Mouse (Mus musculus): ENCODE data around the gene Hmx1.

The Hmx1 gene

GRCm38 (mm10) chr5:35388491-35389111 is at the start of gene Hmx1:
Gene Hmx1 (plus strand): TSS chr5:35389108.
- DNase-seq (ENCODE audit: low read depth, low spot score): no peak

- DNase-seq (ENCODE audit: low read depth, low spot score): no peak
Observed at GRCm38 (mm10) chr5:35345084-35345483, 43.8 kb upstream of the Hmx1 start.

GRCm38 (mm10) chr5:35348794-35349193 is 40.1 kb upstream of the Hmx1 start:
- DNase-seq (ENCODE audit: low read depth, low spot score): peak; percentile 45

- DNase-seq (ENCODE audit: low read depth, low spot score): no peak
Observed at GRCm38 (mm10) chr5:35357544-35358440, 31.1 kb upstream of the Hmx1 start.

GRCm38 (mm10) chr5:35361570-35362284 is 27.2 kb upstream of the Hmx1 start:
- DNase-seq (ENCODE audit: low read depth, low spot score): peak; percentile 86

- no peak for DNase-seq (ENCODE audit: low read depth, low spot score)
Observed at GRCm38 (mm10) chr5:35366241-35367032, 22.5 kb upstream of the Hmx1 start.

- no peak for DNase-seq (ENCODE audit: low read depth, low spot score)
Observed at GRCm38 (mm10) chr5:35368916-35369315, 20.0 kb upstream of the Hmx1 start.

- no peak for DNase-seq (ENCODE audit: low read depth, low spot score)
Observed at GRCm38 (mm10) chr5:35379066-35379465, 9.8 kb upstream of the Hmx1 start.

GRCm38 (mm10) chr5:35379815-35380214 is 9.1 kb upstream of the Hmx1 start:
- peak; percentile 34 for DNase-seq (ENCODE audit: low read depth, low spot score)

GRCm38 (mm10) chr5:35387834-35388490 is 946 bp upstream of the Hmx1 start:
- no peak for DNase-seq (ENCODE audit: low read depth, low spot score)

GRCm38 (mm10) chr5:35389441-35389840 is 533 bp downstream of the Hmx1 start:
- no peak for DNase-seq (ENCODE audit: low read depth, low spot score)

GRCm38 (mm10) chr5:35389915-35390314 is 1.0 kb downstream of the Hmx1 start:
- no peak for DNase-seq (ENCODE audit: low read depth, low spot score)

GRCm38 (mm10) chr5:35390848-35391655 is 2.1 kb downstream of the Hmx1 start:
- no peak for DNase-seq (ENCODE audit: low read depth, low spot score)

GRCm38 (mm10) chr5:35391656-35392333 is 2.9 kb downstream of the Hmx1 start:
- no peak for DNase-seq (ENCODE audit: low read depth, low spot score)

- no peak for DNase-seq (ENCODE audit: low read depth, low spot score)
Observed at GRCm38 (mm10) chr5:35392334-35392695, 3.4 kb downstream of the Hmx1 start.

GRCm38 (mm10) chr5:35395566-35396440 is 6.9 kb downstream of the Hmx1 start:
- DNase-seq (ENCODE audit: low read depth, low spot score): no peak

GRCm38 (mm10) chr5:35396976-35397641 is 8.2 kb downstream of the Hmx1 start:
- no peak for DNase-seq (ENCODE audit: low read depth, low spot score)

Measured in CD4-positive, CD25-positive, alpha-beta regulatory T cell, adult 2 months (primary cell).